Mouse (Mus musculus): Measurements from ENCODE around the gene St3gal3.

St3gal3 gene

DNA sequence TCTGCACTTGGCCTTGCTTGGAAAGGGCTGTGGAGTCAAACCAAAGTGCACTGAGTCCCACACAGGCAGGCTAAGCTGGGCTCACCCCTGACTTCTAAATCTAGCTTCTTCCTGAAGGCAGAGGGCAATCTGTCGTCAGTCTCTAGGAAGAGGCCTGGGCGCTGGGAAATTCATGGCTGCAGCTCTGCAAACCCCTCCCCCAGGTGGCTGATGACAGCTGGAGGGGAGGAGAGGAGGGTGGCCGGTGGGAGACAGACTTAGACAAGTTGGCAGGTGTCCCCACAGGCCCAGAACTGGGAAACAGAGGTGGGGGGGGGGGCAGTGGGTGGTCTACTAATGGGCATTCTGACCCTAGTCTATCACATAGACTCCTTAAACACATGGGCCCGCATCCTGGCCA, 177.2 kb downstream of the St3gal3 start:
- in situ Hi-C loops (cut with MboI; ENCODE audit: unreplicated experiment in 2 of 2), result no loop called here

GRCm38 (mm10) chr4:117947493-117947892, 187.2 kb downstream of the St3gal3 start:
- in situ Hi-C loops (cut with MboI; ENCODE audit: unreplicated experiment in 2 of 2), result no loop called here

GRCm38 (mm10) chr4:117946639-117947305, 187.9 kb downstream of the St3gal3 start:
- in situ Hi-C loops (cut with MboI; ENCODE audit: unreplicated experiment in 2 of 2), result no loop called here

DNA sequence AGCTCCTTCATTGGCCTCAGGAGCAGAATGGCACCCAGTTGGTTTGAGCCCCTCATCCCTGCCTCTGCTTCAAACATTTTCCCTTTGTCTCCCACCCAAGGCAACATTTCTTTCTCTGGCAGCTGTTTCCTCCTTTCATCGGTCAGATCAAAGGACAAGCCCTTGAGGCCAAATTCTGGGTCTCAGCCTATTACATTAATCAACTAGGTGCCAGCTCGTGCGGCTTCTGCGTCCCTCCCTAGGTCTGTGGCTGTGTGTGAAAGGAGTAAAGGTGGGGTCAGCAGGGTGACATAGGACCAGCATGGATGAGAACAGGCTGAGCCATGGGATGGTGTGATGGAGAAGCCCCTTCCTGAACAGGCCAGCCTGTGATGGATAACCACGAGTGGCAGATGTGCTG, 191.4 kb downstream of the St3gal3 start:
- in situ Hi-C loops (cut with MboI; ENCODE audit: unreplicated experiment in 2 of 2), result no loop called here

DNA sequence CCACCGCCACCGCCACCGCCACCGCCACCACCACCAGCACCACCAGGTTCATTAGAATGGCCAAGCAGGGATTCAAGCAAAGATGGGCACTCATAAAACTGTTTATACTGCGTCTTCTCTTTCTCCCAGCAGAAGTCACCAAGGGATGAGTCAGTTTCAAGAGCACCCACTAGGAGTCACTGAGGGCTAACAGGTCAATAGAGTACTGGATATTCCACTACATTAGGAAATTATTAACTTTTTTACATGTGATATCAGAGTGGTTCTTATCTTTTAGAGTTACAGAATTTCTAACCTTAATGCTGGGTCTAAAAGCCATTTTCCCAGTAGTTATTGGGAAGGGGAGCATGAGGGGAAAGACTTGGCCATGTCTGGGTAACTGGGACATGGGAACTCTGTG, 197.8 kb downstream of the St3gal3 start:
- in situ Hi-C loops (cut with MboI; ENCODE audit: unreplicated experiment in 2 of 2), result no loop called here

DNA sequence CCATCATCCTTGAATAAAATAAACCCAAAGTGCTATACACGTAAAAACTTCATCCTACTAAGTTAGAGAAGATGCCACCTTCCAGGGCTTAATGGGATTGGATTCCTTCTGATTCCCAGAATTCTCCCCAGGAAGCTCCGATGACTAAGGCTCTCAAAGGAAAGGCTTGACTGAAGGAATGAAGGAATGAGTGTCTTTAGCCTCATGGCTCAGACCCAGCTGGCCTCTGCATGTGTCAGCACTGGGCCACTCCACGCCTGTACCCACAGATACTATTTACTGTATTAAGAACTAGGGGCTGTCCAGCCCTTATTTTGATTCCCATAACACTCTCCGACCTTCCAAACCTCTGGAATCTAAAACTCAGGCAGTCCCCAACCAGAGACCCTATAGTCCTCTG, 200.6 kb downstream of the St3gal3 start:
- in situ Hi-C loops (cut with MboI; ENCODE audit: unreplicated experiment in 2 of 2), result no loop called here

DNA sequence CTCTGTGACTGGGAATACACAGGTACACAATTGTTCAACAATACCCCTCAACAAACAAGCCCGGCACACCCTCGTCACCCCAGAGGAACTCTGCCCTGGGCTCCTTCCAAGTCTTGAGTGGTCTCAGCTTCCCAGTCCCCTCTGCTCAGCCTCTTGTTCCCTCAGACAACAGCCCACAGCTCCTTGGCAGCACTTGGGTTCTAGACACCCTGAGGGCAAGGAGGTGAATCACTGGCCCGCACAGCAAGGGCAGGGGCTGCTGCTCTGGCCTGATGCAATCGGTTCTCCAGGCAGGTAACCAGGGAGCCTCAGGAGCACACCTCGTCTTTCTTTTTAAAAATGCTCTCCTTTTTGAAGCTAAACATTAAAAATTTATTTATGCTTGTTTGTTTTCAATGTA, 201.5 kb downstream of the St3gal3 start:
- in situ Hi-C loops (cut with MboI; ENCODE audit: unreplicated experiment in 2 of 2), result no loop called here

- in situ Hi-C loops (cut with MboI; ENCODE audit: unreplicated experiment in 2 of 2), result loop anchor here (5.0 to 10.0 kb wide), 3 partner anchors 42 to 155 kb away; partner anchors contain the start of genes Atp6v0b (in 1 of the 2) and Slc6a9 (in 1 of the 2)
Observed at GRCm38 (mm10) chr4:117929391-117929881, 205.3 kb downstream of the St3gal3 start, which contains the start of gene Artn. Artn (minus strand) TSS chr4:117929763.

DNA sequence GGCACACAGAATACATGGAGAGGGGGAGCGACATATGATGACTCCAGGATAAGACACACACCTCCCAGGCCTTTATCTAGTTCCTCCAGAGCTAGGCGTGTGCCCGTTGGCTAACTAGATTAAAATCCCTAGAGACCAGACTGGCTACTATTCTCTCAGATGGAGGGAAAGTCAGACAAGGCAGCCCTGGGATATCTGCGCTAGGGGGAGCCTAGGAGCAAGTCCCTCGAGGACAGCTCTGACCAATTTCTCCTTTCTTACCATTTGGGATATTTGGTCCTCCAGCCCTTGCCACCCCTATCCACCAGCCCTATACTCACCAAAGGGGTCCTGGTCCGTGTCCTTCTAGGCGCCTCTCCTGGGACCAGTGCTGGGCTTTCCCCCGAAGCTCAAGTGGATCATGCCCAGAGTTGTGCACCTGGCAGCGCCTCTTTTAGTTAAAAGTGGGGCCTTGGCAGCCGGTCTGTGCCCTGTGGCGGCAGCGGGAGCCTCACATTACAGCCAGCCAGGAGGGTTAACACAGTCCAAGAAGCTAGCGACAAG, 205.9 kb downstream of the St3gal3 start:
- in situ Hi-C loops (cut with MboI; ENCODE audit: unreplicated experiment in 2 of 2), result loop anchor here (5.0 to 10.0 kb wide), 3 partner anchors 41 to 156 kb away; partner anchors contain the start of genes Atp6v0b (in 1 of the 2) and Slc6a9 (in 1 of the 2)

DNA sequence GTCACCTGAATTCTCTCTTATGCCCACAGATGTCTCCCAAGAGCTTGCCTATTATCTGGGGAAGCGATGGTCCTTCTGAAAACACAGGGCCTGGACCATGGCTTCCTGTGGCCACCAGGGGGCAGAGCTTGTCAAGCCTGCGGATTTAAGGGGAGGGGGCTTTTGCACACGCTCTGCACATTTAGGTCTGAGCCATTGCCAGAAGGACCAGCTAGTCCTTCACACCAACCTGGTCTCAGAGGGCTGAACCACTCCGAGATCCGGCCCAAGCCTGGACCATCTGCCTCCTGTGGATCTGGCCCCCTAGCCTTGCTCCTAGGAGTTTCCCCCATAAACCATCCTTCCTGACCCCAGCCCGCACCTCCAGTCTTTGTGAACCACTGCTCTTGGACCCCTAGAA, 206.5 kb downstream of the St3gal3 start:
- in situ Hi-C loops (cut with MboI; ENCODE audit: unreplicated experiment in 2 of 2), result loop anchor here (5.0 to 10.0 kb wide), 3 partner anchors 41 to 157 kb away; partner anchors contain the start of genes Atp6v0b (in 1 of the 2) and Slc6a9 (in 1 of the 2)

GRCm38 (mm10) chr4:117926545-117927482, 207.9 kb downstream of the St3gal3 start:
- in situ Hi-C loops (cut with MboI; ENCODE audit: unreplicated experiment in 2 of 2), result loop anchor here (5.0 to 10.0 kb wide), 3 partner anchors 40 to 158 kb away; partner anchors contain the start of genes Atp6v0b (in 1 of the 2) and Slc6a9 (in 1 of the 2)

DNA sequence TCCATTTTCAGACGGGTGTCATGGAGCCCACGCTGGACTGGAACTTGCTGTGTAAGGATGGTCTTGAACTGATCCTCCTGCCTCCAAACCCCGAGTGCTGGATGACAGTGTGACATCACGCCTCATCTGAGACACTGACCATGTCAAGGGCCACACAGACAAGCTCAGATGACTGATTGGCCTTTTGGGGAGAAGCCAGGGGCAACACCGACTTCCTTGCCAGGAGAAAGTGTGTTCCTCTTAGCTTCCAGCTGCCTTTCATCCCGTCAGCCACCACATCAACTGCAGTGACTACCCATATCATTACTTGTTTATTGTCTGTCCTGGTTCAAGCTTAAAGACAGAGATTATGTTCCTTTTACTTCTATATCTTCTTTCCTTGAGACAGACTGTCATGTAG, 209.8 kb downstream of the St3gal3 start:
- in situ Hi-C loops (cut with MboI; ENCODE audit: unreplicated experiment in 2 of 2), result loop anchor here (5.0 to 10.0 kb wide), 3 partner anchors 38 to 160 kb away; partner anchors contain the start of genes Atp6v0b (in 1 of the 2) and Slc6a9 (in 1 of the 2)

GRCm38 (mm10) chr4:117923450-117923849, 211.3 kb downstream of the St3gal3 start:
- in situ Hi-C loops (cut with MboI; ENCODE audit: unreplicated experiment in 2 of 2), result loop anchor here (10.0 kb wide), 1 partner anchor 161 kb away; no protein-coding TSS in a partner anchor

- in situ Hi-C loops (cut with MboI; ENCODE audit: unreplicated experiment in 2 of 2), result loop anchor here (10.0 kb wide), 1 partner anchor 163 kb away; no protein-coding TSS in a partner anchor
Observed at GRCm38 (mm10) chr4:117921358-117921757, 213.4 kb downstream of the St3gal3 start.

GRCm38 (mm10) chr4:117918762-117919161, 216.0 kb downstream of the St3gal3 start:
- in situ Hi-C loops (cut with MboI; ENCODE audit: unreplicated experiment in 2 of 2), result no loop called here

- in situ Hi-C loops (cut with MboI; ENCODE audit: unreplicated experiment in 2 of 2), result no loop called here
Observed at GRCm38 (mm10) chr4:117918261-117918660, 216.5 kb downstream of the St3gal3 start.

DNA sequence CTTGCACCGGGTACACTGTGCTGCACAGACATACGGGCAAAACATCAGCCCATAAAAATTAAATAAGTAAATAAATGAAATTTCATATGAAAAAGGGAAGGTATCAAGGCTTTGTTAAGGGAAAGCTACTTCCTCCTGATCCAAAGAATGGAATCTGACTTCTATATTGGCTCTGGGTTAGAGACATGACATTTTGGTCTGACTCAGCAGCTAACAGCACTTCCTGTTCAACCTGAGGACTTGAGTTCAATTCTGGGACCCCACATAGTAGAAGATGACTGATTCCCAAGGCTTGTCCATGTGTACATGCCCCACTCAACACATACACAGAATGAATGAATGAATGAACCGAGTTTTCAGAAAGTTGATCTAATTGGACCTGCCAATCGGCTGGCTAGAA, 216.9 kb downstream of the St3gal3 start:
- in situ Hi-C loops (cut with MboI; ENCODE audit: unreplicated experiment in 2 of 2), result no loop called here

DNA sequence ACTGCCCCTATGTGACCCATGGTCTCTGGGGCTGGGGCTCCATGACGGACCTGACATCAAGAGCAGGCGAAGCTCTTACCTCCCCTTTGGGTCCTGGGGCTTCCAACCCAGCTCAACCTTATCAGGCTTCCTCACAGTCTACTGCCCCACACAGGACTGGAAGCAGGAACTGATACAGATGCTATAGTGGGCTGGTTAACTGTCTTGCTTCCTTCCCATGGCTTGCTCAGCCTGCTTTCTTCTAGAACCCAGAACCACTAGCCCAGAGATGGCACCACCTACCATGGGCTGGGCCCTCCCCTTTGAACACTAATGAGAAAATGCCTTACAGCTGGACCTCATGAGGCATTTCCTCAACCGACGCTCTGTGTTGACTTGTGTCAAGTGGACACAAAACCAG, 217.3 kb downstream of the St3gal3 start:
- in situ Hi-C loops (cut with MboI; ENCODE audit: unreplicated experiment in 2 of 2), result no loop called here

GRCm38 (mm10) chr4:117916386-117916785, 218.3 kb downstream of the St3gal3 start:
- in situ Hi-C loops (cut with MboI; ENCODE audit: unreplicated experiment in 2 of 2), result no loop called here

DNA sequence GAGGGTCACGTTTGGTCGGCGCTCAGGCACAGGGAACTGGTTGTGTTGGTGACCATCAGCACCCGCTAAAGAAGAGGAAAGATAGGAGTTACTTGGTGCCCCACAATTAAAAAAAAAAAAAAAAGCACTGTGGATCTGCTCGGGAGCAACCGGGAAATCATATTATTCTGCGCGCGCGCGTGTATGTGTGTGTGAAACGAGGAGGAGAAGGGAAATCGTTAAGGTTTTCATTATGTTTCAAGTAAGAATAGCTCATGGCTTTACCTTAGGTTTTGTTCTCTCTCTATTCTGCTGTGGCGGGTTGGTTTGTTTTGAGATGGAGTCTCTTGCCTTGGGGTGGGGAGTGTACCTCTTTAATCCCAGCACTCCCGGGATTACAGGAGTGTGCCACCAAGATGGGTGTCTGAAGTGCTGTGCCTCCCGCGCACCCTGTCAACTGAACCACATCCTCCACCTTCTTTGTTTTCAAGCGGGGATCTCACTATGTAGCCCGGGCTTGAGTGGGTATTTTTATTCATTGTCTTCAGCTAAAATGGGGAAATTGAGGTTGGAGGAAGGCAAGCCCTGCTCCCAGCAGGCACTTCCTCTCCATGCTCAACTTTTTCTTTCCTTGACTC, 219.1 kb downstream of the St3gal3 start:
- in situ Hi-C loops (cut with MboI; ENCODE audit: unreplicated experiment in 2 of 2), result no loop called here

Measured in v-Abl transformed pro-B cells (cell line).